Mouse (Mus musculus) embryonic facial prominence, embryonic 10.5 days (tissue): ENCODE results near the gene Srbd1. TPM values are rescaled to one million over a fixed set of nuclear protein-coding genes. Genes with fewer than 3 reads are reported as not detected.

ENCODE experiments used
- DNase-seq: peaks from one replicate; pipeline ENCODE4 v3.0.0-alpha.2; 2017; ENCODE audit warnings: low spot score
- H3K27ac ChIP-seq: fragments of 300-500 bp; sonication (generic); replicated peaks from 2 replicates; pipeline ENCODE4 v1.5.1; 2016; ENCODE audit warnings: mild to moderate bottlenecking
- H3K27me3 ChIP-seq: fragments of 300-500 bp; sonication (generic); replicated peaks from 2 replicates; pipeline ENCODE4 v1.6.1; 2016; ENCODE audit warnings: low read depth, mild to moderate bottlenecking; ENCODE audit not compliant: poor library complexity, severe bottlenecking
- H3K36me3 ChIP-seq: fragments of 300-500 bp; sonication (generic); replicated peaks from 2 replicates; pipeline ENCODE4 v1.6.1; 2016; ENCODE audit warnings: mild to moderate bottlenecking, moderate library complexity
- H3K4me1 ChIP-seq: fragments of 300-500 bp; sonication (generic); 2 replicates; pipeline ENCODE4 v1.6.1; 2016
- H3K4me3 ChIP-seq: fragments of 300-500 bp; sonication (generic); 2 replicates; pipeline ENCODE4 v1.5.1; 2016; ENCODE audit warnings: mild to moderate bottlenecking, moderate library complexity
- H3K9me3 ChIP-seq: fragments of 300-500 bp; sonication (generic); 2 replicates; pipeline ENCODE4 v1.6.1; 2016; ENCODE audit warnings: mild to moderate bottlenecking
- WGBS: fragments of 180-500 bp; shearing (Covaris S2); methylation state at CpG from one replicate; pipeline ENCODE4 v1.1.7; 2016; 5-methylcytosine and 5-hydroxymethylcytosine counted together
- polyA plus RNA-seq: library from polyadenylated mRNA; unstranded; fragments of >200 nt; fragmentation: Nextera tagmentation; extraction: Ambion mirVana; gene quantifications from 2 replicates; pipeline ENCODE4 v1.2.1, GENCODE M21; 2016

Gene Srbd1
- polyA plus RNA-seq, 1 experiment from 2014 or later, result 24.5 TPM

GRCm38 (mm10) chr17:85949919-85950505 lies 195.0 kb downstream of the Srbd1 start:
- 56% methylated on average over 14 of the region's 14 CpGs for WGBS

GRCm38 (mm10) chr17:85948911-85949909 lies 195.8 kb downstream of the Srbd1 start:
- Histone ChIP-seq H3K27me3 (peaks cover 23% of the 10 kb centered on the region), H3K36me3 (no peaks in the 10 kb centered on the region), H3K27ac (no peak overlapping the region), H3K9me3 (no peaks in the 10 kb centered on the region), H3K4me3 (no peak overlapping the region), H3K4me1 (peaks cover 17% of the 10 kb centered on the region)
- 77% methylated on average over 11 of the region's 11 CpGs for WGBS
- DNase-seq, result peak; percentile 7

More at GRCm38 (mm10) chr17:85949919-85950505, 195.0 kb downstream of the Srbd1 start:
- Histone ChIP-seq H3K27ac (no peak overlapping the region; the same call in 1 of the 2 replicates), H3K36me3 (no peaks in the 10 kb centered on the region), H3K9me3 (no peaks in the 10 kb centered on the region), H3K4me3 (no peak overlapping the region), H3K4me1 (peaks cover 12% of the 10 kb centered on the region), H3K27me3 (peaks cover 15% of the 10 kb centered on the region)
- DNase-seq, result peak; percentile 41

DNA sequence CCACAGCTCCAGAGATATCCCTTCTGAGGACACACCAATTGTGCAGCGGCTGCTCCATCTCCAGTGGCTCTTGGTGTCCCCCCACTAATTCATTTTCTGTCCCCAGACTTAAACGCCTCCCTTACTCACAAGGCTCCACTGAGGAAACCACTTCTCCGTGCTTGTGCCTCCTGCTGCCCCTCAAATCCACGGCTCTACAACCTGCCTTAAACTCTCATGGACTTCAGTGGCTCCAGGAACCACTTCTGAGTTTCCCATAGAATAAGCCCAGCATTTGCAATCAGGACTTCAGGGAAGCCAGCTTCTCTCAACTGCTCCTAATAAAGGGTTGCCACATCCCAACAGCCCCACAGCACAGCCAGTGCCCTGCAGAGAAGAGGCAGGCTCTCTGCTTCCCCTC lies 200.2 kb downstream of the Srbd1 start:
- H3K36me3 ChIP-seq, result no peaks in the 10 kb centered on the region
- 83% methylated on average over 4 of the region's 4 CpGs for WGBS

DNA sequence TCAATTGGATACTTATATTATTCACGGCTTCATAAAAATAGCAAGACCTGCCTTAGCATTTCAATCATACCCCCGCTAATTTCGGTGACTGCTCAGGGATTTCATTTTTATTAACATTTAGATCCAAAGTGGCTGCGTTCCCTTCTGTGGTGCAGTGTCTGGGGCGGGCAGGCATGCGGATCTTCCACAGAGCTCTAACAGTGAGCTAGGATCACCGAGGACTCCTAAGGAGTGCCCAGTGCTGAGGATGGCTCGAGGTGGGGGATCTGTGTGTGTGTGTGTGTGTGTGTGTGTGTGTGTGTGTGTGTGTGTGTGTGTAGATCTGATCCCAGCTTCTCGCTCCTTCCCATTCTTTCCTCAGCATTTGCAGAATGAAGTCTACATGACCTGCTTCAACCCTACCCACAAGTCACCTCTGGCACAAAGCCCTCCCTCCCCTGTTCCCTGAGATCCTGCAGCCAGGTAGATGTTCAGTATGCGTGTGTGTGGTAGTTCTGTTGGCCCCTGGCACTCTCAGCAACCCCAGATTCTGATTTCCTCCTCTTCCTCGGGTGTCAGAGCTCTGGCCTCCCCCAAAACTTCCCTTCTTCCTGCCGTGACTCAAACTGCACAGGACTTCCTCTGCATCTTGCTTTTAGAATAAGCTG lies 200.9 kb downstream of the Srbd1 start:
- WGBS, result 71% methylated on average over 12 of the region's 12 CpGs
- H3K4me1 ChIP-seq, result peaks cover 22% of the 10 kb centered on the region
- peak overlapping the region; percentile 14; the same call in 1 of the 2 replicates for H3K27ac ChIP-seq
- no peaks in the 10 kb centered on the region for H3K9me3 ChIP-seq
- H3K4me3 ChIP-seq, result no peak overlapping the region
- no peak for DNase-seq
- no peaks in the 10 kb centered on the region for H3K36me3 ChIP-seq
- peaks cover 30% of the 10 kb centered on the region for H3K27me3 ChIP-seq

More for the DNA sequence above, 200.2 kb downstream of the Srbd1 start:
- Histone ChIP-seq H3K9me3 (no peaks in the 10 kb centered on the region), H3K4me1 (peaks cover 28% of the 10 kb centered on the region), H3K4me3 (no peak overlapping the region), H3K27ac (no peak overlapping the region), H3K27me3 (peaks cover 26% of the 10 kb centered on the region)
- peak; percentile 7 for DNase-seq

- Histone ChIP-seq H3K4me3 (no peak overlapping the region), H3K9me3 (no peaks in the 10 kb centered on the region), H3K4me1 (peaks cover 21% of the 10 kb centered on the region), H3K27ac (no peak overlapping the region; the same call in 1 of the 2 replicates), H3K27me3 (peaks cover 30% of the 10 kb centered on the region), H3K36me3 (no peaks in the 10 kb centered on the region)
- WGBS, result 43% methylated on average over 14 of the region's 14 CpGs
- no peak for DNase-seq
These were observed 201.4 kb downstream of the Srbd1 start for GRCm38 (mm10) chr17:85943551-85943981.

GRCm38 (mm10) chr17:85943071-85943470 lies 201.9 kb downstream of the Srbd1 start:
- peaks cover 25% of the 10 kb centered on the region for H3K27me3 ChIP-seq
- WGBS, result 83% methylated on average over 5 of the region's 5 CpGs

DNA sequence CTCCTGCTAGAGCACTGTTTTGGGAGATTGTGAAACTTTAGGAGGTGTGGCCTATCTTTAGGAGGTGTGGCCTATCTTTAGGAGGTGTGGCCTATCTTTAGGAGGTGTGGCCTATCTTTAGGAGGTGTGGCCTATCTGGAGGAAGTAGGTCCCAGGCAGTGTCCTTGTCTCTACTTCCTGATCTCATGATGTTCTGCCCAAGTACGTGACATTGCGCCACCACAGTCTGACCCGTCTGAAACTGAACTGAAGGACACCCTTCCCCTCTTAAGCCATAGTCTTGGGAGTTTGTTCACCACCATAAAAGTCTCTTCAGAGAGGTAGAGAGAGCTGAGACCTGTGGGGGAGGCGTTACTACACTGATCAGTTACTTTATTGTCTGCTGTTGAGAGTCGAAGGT lies 202.9 kb downstream of the Srbd1 start:
- Histone ChIP-seq H3K4me1 (peaks cover 21% of the 10 kb centered on the region), H3K27me3 (peaks cover 18% of the 10 kb centered on the region), H3K4me3 (no peak overlapping the region), H3K27ac (no peak overlapping the region), H3K9me3 (peaks cover 3% of the 10 kb centered on the region), H3K36me3 (no peaks in the 10 kb centered on the region)
- no peak for DNase-seq
- WGBS, result 93% methylated on average over 5 of the region's 5 CpGs

More at GRCm38 (mm10) chr17:85943071-85943470, 201.9 kb downstream of the Srbd1 start:
- Histone ChIP-seq H3K9me3 (no peaks in the 10 kb centered on the region), H3K27ac (no peak overlapping the region; the same call in 1 of the 2 replicates), H3K36me3 (no peaks in the 10 kb centered on the region), H3K4me3 (no peak overlapping the region), H3K4me1 (peaks cover 21% of the 10 kb centered on the region)
- no peak for DNase-seq

GRCm38 (mm10) chr17:85941141-85941738 lies 203.7 kb downstream of the Srbd1 start:
- Histone ChIP-seq H3K9me3 (peaks cover 7% of the 10 kb centered on the region), H3K27me3 (peaks cover 18% of the 10 kb centered on the region), H3K4me1 (peaks cover 21% of the 10 kb centered on the region), H3K27ac (no peak overlapping the region), H3K36me3 (no peaks in the 10 kb centered on the region), H3K4me3 (no peak overlapping the region)
- WGBS, result 78% methylated on average over 8 of the region's 8 CpGs
- no peak for DNase-seq

GRCm38 (mm10) chr17:85937131-85937530 lies 207.8 kb downstream of the Srbd1 start:
- no peak for DNase-seq
- peaks cover 25% of the 10 kb centered on the region for H3K4me1 ChIP-seq
- 92% methylated on average over 4 of the region's 4 CpGs for WGBS
- no peak overlapping the region for H3K27ac ChIP-seq
- peaks cover 7% of the 10 kb centered on the region for H3K9me3 ChIP-seq
- H3K36me3 ChIP-seq, result no peaks in the 10 kb centered on the region
- 0 out of 2 replicates have a peak, but pooled peaks cover 7% of the 10 kb centered on the region for H3K27me3 ChIP-seq
- H3K4me3 ChIP-seq, result no peak overlapping the region

DNA sequence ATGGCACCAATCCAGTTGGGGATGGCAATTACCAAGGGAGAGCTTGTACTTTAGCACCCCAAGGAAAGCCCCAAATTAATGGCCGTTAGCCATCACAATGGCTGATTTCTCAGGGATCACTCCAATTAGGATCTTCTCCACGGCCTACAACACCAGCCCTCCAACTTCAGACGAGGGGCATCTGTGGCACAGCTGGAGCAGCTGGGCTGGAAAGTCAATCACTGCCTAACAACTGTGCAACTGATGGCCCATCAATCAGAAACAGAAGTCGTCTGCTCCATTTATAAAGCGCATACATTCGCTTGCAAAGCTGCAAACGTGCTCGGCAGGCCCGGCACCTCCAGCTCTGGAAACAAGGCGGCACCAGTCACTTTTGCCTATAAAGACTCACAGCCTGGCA lies 209.7 kb downstream of the Srbd1 start:
- peaks cover 7% of the 10 kb centered on the region for H3K9me3 ChIP-seq
- H3K36me3 ChIP-seq, result no peaks in the 10 kb centered on the region
- no peak overlapping the region for H3K4me3 ChIP-seq
- DNase-seq, result no peak
- WGBS, result 71% methylated on average over 10 of the region's 10 CpGs
- H3K27me3 ChIP-seq, result peaks cover 11% of the 10 kb centered on the region; the same call in 1 of the 2 replicates
- 0 out of 2 replicates have a peak overlapping the region, but pooled peaks have one; percentile 14 for H3K27ac ChIP-seq
- H3K4me1 ChIP-seq, result peaks cover 37% of the 10 kb centered on the region
